Comparison of ENCODE assay signal across 10 mouse cellular contexts in genomic region chr9:96649924-96650323, GRCm38 (mm10). TPM values are rescaled to one million over a fixed set of nuclear protein-coding genes. Genes with fewer than 3 reads are reported as not detected.
DNase-seq lines count a peak whose midpoint lies in the region; ATAC-seq and TF ChIP-seq lines count a peak whose summit lies in the region.
"Had no signal": no experiment of that assay in that cellular context is flagged by ENCODE, and none has a peak within 500 bp of the region (broad histone marks: within the 10 kb centered on the region; RNA-seq: fewer than 3 reads in every experiment).

No protein-coding gene starts in this region.

- H3K4me1 ChIP-seq in kidney, embryonic 16.5 days (ENCODE audit: insufficient read depth, low read length) = no peaks in the 10 kb centered on the region
- no peaks in the 10 kb centered on the region for H3K4me1 ChIP-seq in stomach, postnatal 0 days (replicated peaks; ENCODE audit: control insufficient read depth, insufficient read depth)
- 0 out of 2 replicates have a peak, but pooled peaks cover 2% of the 10 kb centered on the region for H3K4me1 ChIP-seq in liver, embryonic 11.5 days (replicated peaks; ENCODE audit: control insufficient read depth, insufficient read depth, low read length)

- no peak for TF ChIP-seq CTCF in stomach, postnatal 0 days (IDR thresholded peaks at IDR 0.05; ENCODE audit: low read depth)

- H3K4me3 ChIP-seq in kidney, embryonic 16.5 days (ENCODE audit: low read length) = no peak overlapping the region
- no peak overlapping the region for H3K4me3 ChIP-seq in stomach, postnatal 0 days (ENCODE audit: low read depth, low read length)
- H3K4me3 ChIP-seq in liver, embryonic 11.5 days (ENCODE audit: low read depth, low read length) = no peak overlapping the region

- no peak overlapping the region for H3K27ac ChIP-seq in kidney, embryonic 16.5 days (ENCODE audit: low read length)
- H3K27ac ChIP-seq in stomach, postnatal 0 days (replicated peaks) = no peak overlapping the region
- no peak overlapping the region for H3K27ac ChIP-seq in liver, embryonic 11.5 days (ENCODE audit: low read depth, low read length)
- H3K27ac ChIP-seq: liver, embryonic 14.5 days had no signal

- H3K4me2 ChIP-seq in kidney, embryonic 16.5 days (replicated peaks; ENCODE audit: low read depth, low read length) = no peak overlapping the region
- no peak overlapping the region for H3K4me2 ChIP-seq in stomach, postnatal 0 days (replicated peaks; ENCODE audit: low read depth)
- no peak overlapping the region for H3K4me2 ChIP-seq in liver, embryonic 11.5 days

- ATAC-seq in kidney, embryonic 16.5 days (ENCODE audit: low FRiP score, low TSS enrichment) = 0 out of 2 replicates have a peak, but pooled peaks have one; percentile 46
- ATAC-seq in stomach, postnatal 0 days (ENCODE audit: low FRiP score, low TSS enrichment) = peak; percentile 97
- no peak for ATAC-seq in erythroblast, adult 5-6 weeks (replicated peaks; ENCODE audit: low FRiP score, poor library complexity, severe bottlenecking)
- ATAC-seq in liver, embryonic 11.5 days (replicated peaks; ENCODE audit: low FRiP score) = no peak

- DNase-seq in right cerebral cortex, postnatal 25 days = peak; percentile 38
- DNase-seq in right cerebral cortex, postnatal 10 days (ENCODE audit: low spot score in 2 of 2) = no peak
- peak; percentile 69 for DNase-seq in cerebellum, adult 11 months
- peak; percentile 86 for DNase-seq in stomach, postnatal 0 days (ENCODE audit: low spot score)
- DNase-seq in thymus, adult 18-20 months = no peak
- no peak for DNase-seq in liver, embryonic 11.5 days (ENCODE audit: low spot score)
- DNase-seq: retina, postnatal 1 day had no signal

- H3K36me3 ChIP-seq in kidney, embryonic 16.5 days (ENCODE audit: insufficient read depth, low read length) = no peaks in the 10 kb centered on the region
- H3K36me3 ChIP-seq in stomach, postnatal 0 days (ENCODE audit: control insufficient read depth, insufficient read depth, low read length) = no peaks in the 10 kb centered on the region
- H3K36me3 ChIP-seq in liver, embryonic 11.5 days (ENCODE audit: control insufficient read depth, insufficient read depth, low read length) = no peaks in the 10 kb centered on the region

- no peaks in the 10 kb centered on the region for H3K27me3 ChIP-seq in kidney, embryonic 16.5 days (ENCODE audit: insufficient read depth, low read length)
- no peaks in the 10 kb centered on the region for H3K27me3 ChIP-seq in stomach, postnatal 0 days (ENCODE audit: control insufficient read depth, insufficient read depth, low read length)
- H3K27me3 ChIP-seq in liver, embryonic 11.5 days (replicated peaks; ENCODE audit: control insufficient read depth, insufficient read depth, low read length) = no peaks in the 10 kb centered on the region; the same call in 1 of the 2 replicates

- no peak overlapping the region for H3K9ac ChIP-seq in kidney, embryonic 16.5 days (replicated peaks; ENCODE audit: low read length)
- no peak overlapping the region for H3K9ac ChIP-seq in stomach, postnatal 0 days (ENCODE audit: low read length)
- no peak overlapping the region for H3K9ac ChIP-seq in liver, embryonic 11.5 days (ENCODE audit: low read depth, low read length)
- H3K9ac ChIP-seq: liver, embryonic 14.5 days had no signal

- no peak for TF ChIP-seq EP300 in stomach, postnatal 0 days (optimal IDR thresholded peaks at IDR 0.05)

- no peaks in the 10 kb centered on the region for H3K9me3 ChIP-seq in kidney, embryonic 16.5 days (ENCODE audit: low read length)
- no peaks in the 10 kb centered on the region for H3K9me3 ChIP-seq in stomach, postnatal 0 days (ENCODE audit: control insufficient read depth, low read length)
- H3K9me3 ChIP-seq in liver, embryonic 11.5 days (ENCODE audit: control insufficient read depth, low read length) = no peaks in the 10 kb centered on the region

- 70% methylated on average over 9 of the region's 9 CpGs for WGBS in kidney, embryonic 16.5 days
- 47% methylated on average over 9 of the region's 9 CpGs for WGBS in stomach, postnatal 0 days
- 55% methylated on average over 9 of the region's 9 CpGs for WGBS in liver, embryonic 11.5 days

RNA-seq across cellular contexts. Expression of gene Rasa2, which starts 18.5 kb away (rescaled TPM):
- polyA plus RNA-seq in kidney, embryonic 16.5 days (2015; fragmentation: Nextera tagmentation; extraction: Ambion mirVana) = 18.7 and 19.3 TPM in 2 replicates
- 12.2 and 12.5 TPM in 2 replicates for polyA plus RNA-seq in stomach, postnatal 0 days (2015; fragmentation: Nextera tagmentation; extraction: Ambion mirVana)
- total RNA-seq in erythroblast, adult 5-6 weeks (2015; ENCODE audit: low replicate concordance) = 11.1 and 13.3 TPM in 2 replicates
- total RNA-seq in erythroblast, adult 5-6 weeks (2017; ENCODE audit: low replicate concordance) = 5.9 and 6.3 TPM in 2 replicates
- polyA plus RNA-seq in liver, embryonic 11.5 days (2014; fragmentation: Nextera tagmentation; extraction: Ambion mirVana) = 9.5 and 9.7 TPM in 2 replicates

Comparison
In these comparisons a context has a peak if more than half of its experiments do, and no peak if none do; other contexts are left out.
1. DNase-seq: peak in right cerebral cortex, postnatal 25 days (single experiment), cerebellum, adult 11 months (single experiment) and stomach, postnatal 0 days (single experiment); none in right cerebral cortex, postnatal 10 days (0 of 2), thymus, adult 18-20 months (0 of 2) and liver, embryonic 11.5 days (single experiment).
2. ATAC-seq: peak in kidney, embryonic 16.5 days (single experiment) and stomach, postnatal 0 days (single experiment); none in erythroblast, adult 5-6 weeks (single experiment) and liver, embryonic 11.5 days (single experiment).